Mouse (Mus musculus) CD8-positive naive resting alpha-beta T cell, adult 2 months (primary cell): ENCODE data around the gene Slc4a10.

Experiments used
- DNase-seq, 2 experiments: peaks; one replicate each; pipeline ENCODE4 v3.0.0; 2022; ENCODE audit warnings: low read depth in 2 of 2, low spot score in 2 of 2

Slc4a10 gene

GRCm38 (mm10) chr2:62346771-62347170 is 300.5 kb downstream of the Slc4a10 start:
- DNase-seq: no peak

DNA sequence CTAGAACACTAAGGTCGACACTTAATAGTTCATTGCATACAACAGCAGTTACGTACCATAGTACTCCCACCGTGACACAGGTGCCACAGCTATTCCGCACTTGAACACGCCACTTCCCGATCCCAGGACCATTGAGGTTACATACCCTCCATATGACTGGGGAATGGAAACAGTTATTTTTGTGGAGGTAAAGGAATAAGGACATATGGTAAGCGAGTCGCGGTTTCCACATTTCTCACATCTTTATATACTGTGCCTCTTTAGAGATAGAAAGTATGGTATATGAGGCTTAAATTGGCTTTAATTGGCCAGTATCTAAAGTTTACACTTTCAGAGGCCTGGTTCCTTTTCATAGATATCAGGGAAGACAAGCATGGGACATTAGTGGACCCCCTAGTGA is 301.5 kb downstream of the Slc4a10 start:
- DNase-seq: no peak

- peak; percentile 23 to 45 for DNase-seq
These were observed 305.8 kb downstream of the Slc4a10 start for GRCm38 (mm10) chr2:62352035-62352434.

DNA sequence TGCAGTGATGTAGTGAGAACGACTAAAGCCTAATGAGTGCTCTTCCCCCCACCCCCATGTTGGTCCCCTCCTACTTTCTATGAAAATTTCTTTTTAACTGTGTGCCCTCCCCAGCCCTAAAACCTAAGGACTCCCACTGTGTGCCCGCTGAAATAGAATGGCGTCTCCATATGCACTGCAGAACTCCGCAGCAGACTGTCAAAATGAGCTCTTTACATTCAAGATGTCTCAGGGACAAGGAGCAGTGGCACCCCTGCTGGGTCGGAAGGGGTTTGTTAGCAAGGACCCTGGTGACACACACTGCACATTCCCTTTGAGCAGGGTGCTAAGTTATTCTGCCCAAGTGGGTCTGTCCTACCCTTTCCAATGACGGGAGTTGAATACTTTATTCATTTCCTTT is 309.5 kb downstream of the Slc4a10 start:
- DNase-seq: no peak

DNA sequence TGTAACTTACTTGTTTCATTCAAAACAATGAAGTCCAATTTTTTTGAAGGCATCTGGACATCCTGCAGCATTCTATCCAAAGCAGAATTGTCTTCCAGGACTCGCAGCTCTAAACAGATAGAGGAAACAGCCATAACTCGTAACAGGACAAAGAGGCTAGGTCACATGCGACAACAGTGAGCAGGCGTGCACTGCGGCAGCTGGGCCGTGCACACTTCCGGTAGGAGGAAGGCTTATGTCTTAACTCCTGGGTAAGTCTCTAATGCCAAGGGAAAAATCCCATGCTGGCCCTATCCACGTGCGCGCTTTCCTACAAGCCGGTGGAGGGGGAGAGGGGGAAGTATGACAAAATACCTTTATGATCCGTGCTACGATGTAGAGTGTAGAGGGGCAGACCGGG is 310.3 kb downstream of the Slc4a10 start:
- no peak for DNase-seq

DNA sequence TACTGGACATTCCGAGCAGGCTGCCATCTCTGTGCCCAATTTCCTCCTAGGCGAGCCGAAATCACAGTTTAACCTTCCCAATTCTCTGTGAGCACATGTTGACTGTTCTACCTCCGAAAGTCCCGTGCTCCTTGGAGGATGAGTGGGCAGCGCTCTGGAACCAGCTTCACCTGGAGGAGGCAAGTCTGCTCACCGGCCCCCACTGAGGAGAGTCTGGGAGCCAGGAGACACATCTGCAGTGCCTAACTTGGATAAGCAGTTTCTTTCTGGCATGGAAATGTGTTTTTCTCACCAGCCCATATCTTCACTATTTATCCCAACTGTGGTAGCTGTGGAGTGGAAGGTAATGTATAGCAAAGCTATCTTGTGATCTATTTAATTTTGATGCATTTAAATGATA is 311.0 kb downstream of the Slc4a10 start:
- no peak for DNase-seq

- DNase-seq: no peak
These were observed 314.6 kb downstream of the Slc4a10 start for GRCm38 (mm10) chr2:62360872-62361271.

DNA sequence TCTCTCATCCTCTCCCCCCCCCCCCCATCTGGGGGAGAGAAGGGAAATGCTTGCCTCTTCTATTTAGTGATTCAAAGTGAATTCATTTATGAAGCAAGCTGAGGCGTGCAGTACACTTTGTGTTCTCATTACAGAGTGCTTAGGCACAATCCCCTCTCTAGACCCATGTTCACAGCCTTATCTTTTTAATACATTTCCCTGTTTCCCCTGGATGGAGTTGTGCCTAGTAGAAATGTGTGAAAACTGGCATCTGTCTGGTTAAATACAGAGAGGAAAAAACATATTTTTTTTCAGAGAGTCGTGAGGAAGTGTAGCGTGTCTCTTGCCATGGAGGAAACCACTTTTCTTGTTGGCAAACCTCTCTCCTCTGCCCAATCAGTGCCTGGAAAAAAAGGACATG is 315.3 kb downstream of the Slc4a10 start:
- DNase-seq: no peak

DNA sequence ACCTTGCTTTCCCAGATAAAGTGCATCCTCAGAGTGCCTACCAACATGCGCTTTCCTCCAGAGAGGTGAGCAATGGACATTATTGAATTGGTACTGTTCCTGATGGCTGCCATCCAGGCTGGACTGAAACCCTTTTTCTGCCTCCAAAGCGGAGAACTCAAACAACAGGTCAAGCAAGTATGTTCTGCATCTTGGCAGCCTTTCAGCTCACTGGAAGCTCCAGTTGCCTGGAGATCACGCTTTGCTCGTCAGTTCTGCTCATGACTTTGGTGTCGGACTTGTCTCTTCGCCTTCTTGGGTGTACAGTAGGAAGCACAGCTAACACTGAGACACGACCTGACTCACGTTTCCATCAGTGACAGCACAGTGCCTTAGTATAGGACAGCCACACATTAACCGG is 315.9 kb downstream of the Slc4a10 start:
- DNase-seq: no peak

GRCm38 (mm10) chr2:62363606-62364005 is 317.3 kb downstream of the Slc4a10 start:
- DNase-seq: no peak

- no peak for DNase-seq
These were observed 322.2 kb downstream of the Slc4a10 start for GRCm38 (mm10) chr2:62368349-62369053.

DNA sequence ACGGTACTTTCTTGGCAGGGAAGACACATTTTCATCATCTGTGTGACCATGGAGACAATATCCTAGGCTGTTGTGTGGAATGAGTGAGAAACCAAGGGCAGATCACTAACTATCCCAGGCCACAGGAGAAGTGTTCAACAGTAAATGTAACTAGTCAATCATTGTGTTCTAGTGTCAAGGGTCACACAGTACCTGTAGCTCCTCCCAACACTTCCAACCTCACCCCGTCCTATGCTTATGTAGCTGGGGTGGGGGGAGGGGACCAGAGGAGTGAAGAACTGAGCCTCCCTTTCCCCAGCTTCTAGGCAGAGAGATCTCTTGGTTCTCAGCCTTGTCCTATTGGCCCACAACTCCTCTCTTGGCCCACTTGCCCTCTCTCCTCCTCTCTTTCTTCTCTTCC is 323.8 kb downstream of the Slc4a10 start:
- DNase-seq: no peak

DNA sequence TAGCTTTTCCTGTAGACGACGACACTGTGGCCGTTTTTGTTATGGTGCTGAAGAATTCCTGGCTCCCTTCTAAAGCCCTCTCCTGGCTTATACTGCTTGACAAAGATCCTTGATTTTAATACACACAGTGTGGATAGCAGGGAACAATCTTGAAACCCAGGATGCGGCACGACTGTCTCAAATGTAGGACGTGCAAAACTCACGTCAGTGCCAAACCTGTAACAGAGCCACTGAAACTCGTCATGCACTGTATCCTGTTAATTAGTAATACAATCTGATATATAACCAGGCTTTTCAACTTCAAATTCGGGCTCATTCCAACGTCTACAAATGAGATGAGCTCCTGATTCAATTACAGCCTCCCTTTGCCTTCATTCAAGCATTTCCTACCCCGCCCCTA is 327.4 kb downstream of the Slc4a10 start:
- DNase-seq: no peak
